Mouse (Mus musculus): Measurements from ENCODE around the gene Gm4312. TPM values are rescaled to one million over a fixed set of nuclear protein-coding genes. Genes with fewer than 3 reads are reported as not detected.
"Not testable (repeated sequence)": the region's sequence is repeated elsewhere in the genome, so short reads cannot be mapped to it uniquely, and the experiment has no call there.

Gene Gm4312
- polyA plus RNA-seq, 1 experiment from 2014 or later, result not detected

GRCm38 (mm10) chr10:100335376-100335775 lies 47.0 kb downstream of the Gm4312 start, which contains the start of gene Gm4301:
Gene Gm4301 (plus strand): TSS chr10:100335676.
- not testable (repeated sequence) for H3K4me1 ChIP-seq (ENCODE audit: control insufficient read depth, insufficient read depth, low read length); H3K36me3 ChIP-seq (ENCODE audit: control insufficient read depth, insufficient read depth, low read length); H3K4me3 ChIP-seq (ENCODE audit: low read depth, low read length); H3K27me3 ChIP-seq (ENCODE audit: control insufficient read depth, insufficient read depth, low read length); H3K27ac ChIP-seq (ENCODE audit: low read depth, low read length); ATAC-seq (ENCODE audit: low read depth); H3K9ac ChIP-seq (replicated peaks; ENCODE audit: low read depth, low read length); H3K4me2 ChIP-seq (ENCODE audit: low read depth, low read length); H3K9me3 ChIP-seq (ENCODE audit: control insufficient read depth, low read length)
- no CpG with 5 or more reads among the region's 2 CpGs for WGBS

Other genes starting within 250 kb of the Gm4312 start
- gene Gm4301, start 46.9 kb downstream of the Gm4312 start, polyA plus RNA-seq (2014; fragmentation: Nextera tagmentation; extraction: Ambion mirVana), result not detected in 2 replicates
- gene Gm4302, start 41.7 kb downstream of the Gm4312 start, polyA plus RNA-seq (2014; fragmentation: Nextera tagmentation; extraction: Ambion mirVana), result not detected in 2 replicates
- not detected in 2 replicates for gene Gm4303, start 36.6 kb downstream of the Gm4312 start, polyA plus RNA-seq (2014; fragmentation: Nextera tagmentation; extraction: Ambion mirVana)
- not detected in 2 replicates for gene Gm4305, start 31.5 kb downstream of the Gm4312 start, polyA plus RNA-seq (2014; fragmentation: Nextera tagmentation; extraction: Ambion mirVana)
- not detected in 2 replicates for gene Gm4307, start 21.2 kb downstream of the Gm4312 start, polyA plus RNA-seq (2014; fragmentation: Nextera tagmentation; extraction: Ambion mirVana)
- 11.6 and 11.8 TPM in 2 replicates for gene Tmtc3, start 104.8 kb upstream of the Gm4312 start, polyA plus RNA-seq (2014; fragmentation: Nextera tagmentation; extraction: Ambion mirVana)
- 7.6 and 9.1 TPM in 2 replicates for gene Cep290, start 105.0 kb upstream of the Gm4312 start, polyA plus RNA-seq (2014; fragmentation: Nextera tagmentation; extraction: Ambion mirVana)
- 16.1 and 19.3 TPM in 2 replicates for gene 4930430F08Rik, start 207.9 kb upstream of the Gm4312 start, polyA plus RNA-seq (2014; fragmentation: Nextera tagmentation; extraction: Ambion mirVana)
- gene 1700017N19Rik, start 207.9 kb upstream of the Gm4312 start, polyA plus RNA-seq (2014; fragmentation: Nextera tagmentation; extraction: Ambion mirVana), result 0.25 TPM in 1 of 2 replicates, not detected in the other